Mouse (Mus musculus): ENCODE data around the gene Foxn2. TPM values are rescaled to one million over a fixed set of nuclear protein-coding genes. Genes with fewer than 3 reads are reported as not detected.

Foxn2 gene
- polyA plus RNA-seq (2014; fragmentation: Nextera tagmentation; extraction: Ambion mirVana) = 14.7 and 15.7 TPM in 2 replicates

DNA sequence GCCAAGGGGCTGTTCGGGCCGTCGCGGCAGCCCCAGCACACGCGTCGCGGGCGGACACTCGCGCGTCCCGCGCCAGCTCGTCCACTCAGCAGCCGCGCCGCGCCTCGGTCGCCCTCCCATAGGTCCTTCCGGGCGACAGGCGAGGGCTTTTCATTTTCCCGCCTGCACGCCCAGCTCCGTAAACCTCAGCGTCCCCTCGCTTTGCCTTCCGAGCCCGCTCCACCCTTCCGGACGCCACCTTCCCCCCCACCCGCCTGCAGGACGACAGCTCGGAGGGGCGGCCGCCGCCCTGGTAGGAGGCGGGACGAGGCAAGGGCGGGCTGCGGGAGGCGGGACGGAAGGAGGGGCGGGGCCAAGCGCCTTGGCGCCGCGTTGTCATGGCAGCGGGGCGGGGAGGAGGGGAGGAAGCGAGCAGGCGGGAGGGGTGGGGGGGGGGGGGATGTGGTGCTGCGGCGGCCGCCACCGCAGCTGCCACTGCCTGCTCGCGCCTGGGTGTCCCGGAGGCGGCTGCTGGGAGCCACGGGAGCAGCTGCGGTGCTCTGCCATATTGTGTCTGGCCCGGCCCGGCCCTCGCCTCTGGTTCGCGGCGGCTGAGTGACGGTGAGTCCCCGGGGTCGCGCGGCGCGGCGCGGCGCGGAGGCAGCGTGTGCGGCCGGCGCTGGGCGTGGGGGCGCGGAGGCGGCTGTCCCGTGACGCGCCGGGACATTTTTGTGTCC is at the start of gene Foxn2:
TSS of gene Foxn2 (plus strand) at position 427 of the 716 bp plus-strand sequence.
- H3K27me3 ChIP-seq (ENCODE audit: control insufficient read depth, insufficient read depth, low read length) = no peaks in the 10 kb centered on the region
- H3K4me1 ChIP-seq (ENCODE audit: control insufficient read depth, insufficient read depth, low read length) = no peaks in the 10 kb centered on the region
- no peaks in the 10 kb centered on the region for H3K36me3 ChIP-seq (ENCODE audit: control insufficient read depth, insufficient read depth, low read length)
- H3K9ac ChIP-seq (replicated peaks; ENCODE audit: low read depth, low read length) = peak within 1 kb of the TSS; percentile 96
- peak within 1 kb of the TSS; percentile 90 for H3K27ac ChIP-seq (ENCODE audit: low read length)
- WGBS = under 1% methylated on average over 53 of the region's 93 CpGs
- H3K9me3 ChIP-seq (ENCODE audit: control insufficient read depth, low read depth, low read length) = no peaks in the 10 kb centered on the region
- H3K4me3 ChIP-seq (ENCODE audit: low read depth, low read length) = peak within 1 kb of the TSS; percentile 89
- ATAC-seq (ENCODE audit: insufficient number of reproducible peaks, insufficient read depth, low FRiP score, low read depth) = peak; percentile 91
- peak within 1 kb of the TSS; percentile 45 for H3K4me2 ChIP-seq (replicated peaks; ENCODE audit: low read depth, low read length)

DNA sequence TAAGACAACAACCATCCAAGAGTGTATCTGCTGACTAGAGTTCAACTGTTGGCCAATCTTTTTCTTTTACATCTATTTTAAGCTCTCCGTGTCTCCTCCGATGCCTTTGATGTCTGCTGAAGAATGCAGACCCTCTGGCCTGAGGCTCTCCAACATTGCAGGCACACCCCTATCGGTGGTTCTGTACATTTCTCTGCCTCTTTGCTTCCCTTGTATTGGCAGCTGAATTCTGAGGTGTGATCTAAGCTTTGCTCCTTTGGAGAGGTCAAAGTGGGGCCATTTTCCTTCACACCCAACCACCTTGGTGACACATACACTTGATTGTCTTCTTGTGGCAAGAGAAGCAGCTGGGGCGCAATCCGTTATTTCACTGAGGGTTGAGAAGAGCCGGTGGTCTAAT is 43.0 kb upstream of the Foxn2 start:
- WGBS = 88% methylated on average over 6 of the region's 6 CpGs
- Histone ChIP-seq H3K9ac (replicated peaks; ENCODE audit: low read depth, low read length) (no peak overlapping the region), H3K4me3 (ENCODE audit: low read depth, low read length) (no peak overlapping the region), H3K36me3 (ENCODE audit: control insufficient read depth, insufficient read depth, low read length) (no peaks in the 10 kb centered on the region), H3K27ac (ENCODE audit: low read length) (no peak overlapping the region), H3K27me3 (ENCODE audit: control insufficient read depth, insufficient read depth, low read length) (no peaks in the 10 kb centered on the region), H3K4me2 (replicated peaks; ENCODE audit: low read depth, low read length) (no peak overlapping the region), H3K4me1 (ENCODE audit: control insufficient read depth, insufficient read depth, low read length) (no peaks in the 10 kb centered on the region), H3K9me3 (ENCODE audit: control insufficient read depth, low read depth, low read length) (no peaks in the 10 kb centered on the region)
- ATAC-seq (ENCODE audit: insufficient number of reproducible peaks, insufficient read depth, low FRiP score, low read depth) = no peak

DNA sequence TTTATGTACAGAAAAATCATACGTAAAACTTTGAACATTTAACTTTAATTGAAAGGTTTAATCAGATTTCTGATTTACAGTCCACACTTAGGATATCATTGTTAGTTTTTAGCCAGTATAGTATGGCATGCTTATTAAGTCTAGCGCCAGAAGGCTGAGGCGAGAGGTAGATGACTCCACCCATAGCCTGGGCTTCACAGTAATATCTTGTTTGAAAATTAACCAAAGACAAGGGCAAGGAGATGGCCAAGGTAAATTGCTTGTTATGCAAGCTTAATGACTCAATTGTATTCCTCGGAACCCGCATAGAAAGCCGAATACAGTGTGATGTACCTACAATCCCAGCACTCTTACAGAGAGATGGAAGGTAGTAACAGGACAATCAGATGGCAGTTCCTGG is 42.4 kb upstream of the Foxn2 start:
- no peak overlapping the region for H3K27ac ChIP-seq (ENCODE audit: low read length)
- no peak overlapping the region for H3K4me3 ChIP-seq (ENCODE audit: low read depth, low read length)
- H3K27me3 ChIP-seq (ENCODE audit: control insufficient read depth, insufficient read depth, low read length) = no peaks in the 10 kb centered on the region
- H3K9me3 ChIP-seq (ENCODE audit: control insufficient read depth, low read depth, low read length) = no peaks in the 10 kb centered on the region
- no peak overlapping the region for H3K4me2 ChIP-seq (replicated peaks; ENCODE audit: low read depth, low read length)
- H3K9ac ChIP-seq (replicated peaks; ENCODE audit: low read depth, low read length) = no peak overlapping the region
- WGBS = 91% methylated on average over 6 of the region's 6 CpGs
- no peaks in the 10 kb centered on the region for H3K36me3 ChIP-seq (ENCODE audit: control insufficient read depth, insufficient read depth, low read length)
- ATAC-seq (ENCODE audit: insufficient number of reproducible peaks, insufficient read depth, low FRiP score, low read depth) = no peak
- H3K4me1 ChIP-seq (ENCODE audit: control insufficient read depth, insufficient read depth, low read length) = no peaks in the 10 kb centered on the region

DNA sequence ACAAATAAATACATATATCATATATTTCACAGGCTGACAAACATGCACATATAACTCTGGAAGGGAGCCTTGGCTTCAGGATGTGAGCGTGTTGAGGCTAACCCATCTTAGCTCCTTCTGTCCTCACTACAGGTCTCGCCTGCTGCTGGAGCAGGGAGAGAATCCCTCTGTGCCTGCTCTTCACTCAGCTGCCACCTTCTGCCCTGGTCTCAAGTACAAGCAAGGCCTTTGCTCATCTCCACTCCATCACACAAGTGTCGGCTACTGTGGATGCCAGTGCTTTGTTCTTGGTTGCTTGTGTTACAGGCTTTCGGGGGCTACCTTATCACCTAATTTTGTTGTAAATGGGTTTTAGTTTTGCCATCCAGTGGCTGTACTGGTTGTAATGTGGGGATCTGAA is 41.7 kb upstream of the Foxn2 start:
- H3K27me3 ChIP-seq (ENCODE audit: control insufficient read depth, insufficient read depth, low read length) = no peaks in the 10 kb centered on the region
- H3K9ac ChIP-seq (replicated peaks; ENCODE audit: low read depth, low read length) = no peak overlapping the region
- H3K36me3 ChIP-seq (ENCODE audit: control insufficient read depth, insufficient read depth, low read length) = no peaks in the 10 kb centered on the region
- no peak overlapping the region for H3K27ac ChIP-seq (ENCODE audit: low read length)
- H3K4me1 ChIP-seq (ENCODE audit: control insufficient read depth, insufficient read depth, low read length) = no peaks in the 10 kb centered on the region
- H3K9me3 ChIP-seq (ENCODE audit: control insufficient read depth, low read depth, low read length) = no peaks in the 10 kb centered on the region
- WGBS = 82% methylated on average over 4 of the region's 4 CpGs
- no peak for ATAC-seq (ENCODE audit: insufficient number of reproducible peaks, insufficient read depth, low FRiP score, low read depth)
- H3K4me3 ChIP-seq (ENCODE audit: low read depth, low read length) = no peak overlapping the region
- no peak overlapping the region for H3K4me2 ChIP-seq (replicated peaks; ENCODE audit: low read depth, low read length)

DNA sequence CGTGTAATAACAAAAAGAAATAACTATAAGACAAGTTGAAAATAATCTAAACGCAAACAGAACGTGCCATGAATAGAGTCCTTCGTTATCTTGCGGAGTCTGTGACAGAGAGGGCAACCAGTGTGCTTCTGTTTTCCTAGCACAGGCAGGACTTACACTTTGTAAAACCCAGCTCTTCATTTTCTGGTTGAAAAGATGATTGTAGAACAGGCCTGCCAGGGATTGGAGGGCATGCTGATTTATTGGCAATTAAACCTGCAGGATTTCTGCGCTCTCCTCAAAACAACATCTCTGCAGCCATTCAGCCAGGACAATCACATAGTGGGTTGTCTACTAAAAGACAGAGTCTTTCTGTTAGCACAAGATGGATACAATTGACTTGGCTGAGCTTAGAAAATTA is 40.4 kb upstream of the Foxn2 start:
- Histone ChIP-seq H3K27ac (ENCODE audit: low read length) (no peak overlapping the region), H3K4me2 (replicated peaks; ENCODE audit: low read depth, low read length) (no peak overlapping the region), H3K27me3 (ENCODE audit: control insufficient read depth, insufficient read depth, low read length) (no peaks in the 10 kb centered on the region), H3K36me3 (ENCODE audit: control insufficient read depth, insufficient read depth, low read length) (no peaks in the 10 kb centered on the region), H3K9ac (replicated peaks; ENCODE audit: low read depth, low read length) (no peak overlapping the region), H3K4me3 (ENCODE audit: low read depth, low read length) (no peak overlapping the region), H3K9me3 (ENCODE audit: control insufficient read depth, low read depth, low read length) (no peaks in the 10 kb centered on the region), H3K4me1 (ENCODE audit: control insufficient read depth, insufficient read depth, low read length) (no peaks in the 10 kb centered on the region)
- ATAC-seq (ENCODE audit: insufficient number of reproducible peaks, insufficient read depth, low FRiP score, low read depth) = 0 out of 2 replicates have a peak, but pooled peaks have one; percentile 16
- WGBS = 53% methylated on average over 6 of the region's 6 CpGs

DNA sequence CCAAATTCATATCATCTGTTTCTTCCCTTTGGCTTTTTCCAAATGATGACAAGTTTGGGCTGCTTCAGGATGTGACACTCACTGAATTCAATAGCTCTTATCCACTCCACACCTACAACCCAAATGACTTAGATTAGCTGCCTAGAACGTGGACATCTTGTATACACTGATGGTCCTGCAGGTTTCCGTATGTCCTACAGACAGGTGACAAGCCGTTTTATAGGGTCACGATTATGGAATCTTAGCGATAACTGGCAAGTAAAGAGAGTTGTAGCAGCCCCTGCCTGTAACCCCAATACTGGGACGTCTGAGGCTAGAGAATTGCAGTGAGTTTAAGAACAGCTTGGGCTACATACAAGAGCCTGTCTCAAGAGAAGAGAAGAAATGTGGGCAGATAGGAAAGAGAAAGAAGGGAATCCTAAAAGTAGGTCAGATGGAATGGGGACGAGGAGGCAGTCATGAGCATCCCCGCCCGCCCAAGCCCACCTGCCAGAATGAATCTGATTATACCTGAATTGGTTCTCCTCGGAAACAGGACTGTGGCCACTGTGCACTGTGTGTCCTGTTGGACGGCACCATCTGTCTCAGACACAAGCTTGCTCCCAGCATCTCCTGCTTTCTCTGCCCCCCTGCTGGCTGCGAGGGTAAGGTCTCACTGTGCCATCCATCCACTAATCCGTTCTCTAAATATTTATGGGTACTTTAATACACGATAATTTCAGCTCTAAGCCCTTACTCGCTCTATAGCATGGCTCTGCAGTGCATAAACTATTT is 39.6 kb upstream of the Foxn2 start:
- no peak overlapping the region for H3K27ac ChIP-seq (ENCODE audit: low read length)
- no peak overlapping the region for H3K4me3 ChIP-seq (ENCODE audit: low read depth, low read length)
- no peaks in the 10 kb centered on the region for H3K27me3 ChIP-seq (ENCODE audit: control insufficient read depth, insufficient read depth, low read length)
- H3K4me1 ChIP-seq (ENCODE audit: control insufficient read depth, insufficient read depth, low read length) = no peaks in the 10 kb centered on the region
- no peaks in the 10 kb centered on the region for H3K36me3 ChIP-seq (ENCODE audit: control insufficient read depth, insufficient read depth, low read length)
- 56% methylated on average over 15 of the region's 15 CpGs for WGBS
- H3K9me3 ChIP-seq (ENCODE audit: control insufficient read depth, low read depth, low read length) = no peaks in the 10 kb centered on the region
- no peak overlapping the region for H3K4me2 ChIP-seq (replicated peaks; ENCODE audit: low read depth, low read length)
- H3K9ac ChIP-seq (replicated peaks; ENCODE audit: low read depth, low read length) = no peak overlapping the region
- no peak for ATAC-seq (ENCODE audit: insufficient number of reproducible peaks, insufficient read depth, low FRiP score, low read depth)

DNA sequence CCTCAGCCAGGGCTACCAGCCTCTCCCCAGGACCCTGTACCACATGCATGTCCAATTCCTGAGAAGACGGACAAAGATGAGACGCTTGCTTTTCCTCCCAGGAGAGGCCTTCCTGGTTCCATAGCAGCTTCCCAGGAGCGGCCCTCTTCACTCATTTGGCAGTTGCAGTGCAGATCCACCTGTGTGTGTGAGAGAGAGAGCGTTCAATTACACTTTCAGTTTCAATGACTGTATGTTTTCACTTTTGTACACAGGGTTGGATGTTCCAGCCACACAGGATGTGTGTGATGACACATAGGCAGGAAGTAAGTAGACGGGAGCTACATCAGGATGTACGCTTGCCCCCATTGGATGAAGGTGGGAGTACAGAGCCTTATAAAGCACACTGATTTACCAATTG is 37.2 kb upstream of the Foxn2 start:
- H3K27me3 ChIP-seq (ENCODE audit: control insufficient read depth, insufficient read depth, low read length) = no peaks in the 10 kb centered on the region
- no peaks in the 10 kb centered on the region for H3K9me3 ChIP-seq (ENCODE audit: control insufficient read depth, low read depth, low read length)
- no peaks in the 10 kb centered on the region for H3K4me1 ChIP-seq (ENCODE audit: control insufficient read depth, insufficient read depth, low read length)
- H3K4me2 ChIP-seq (replicated peaks; ENCODE audit: low read depth, low read length) = no peak overlapping the region
- WGBS = 82% methylated on average over 6 of the region's 6 CpGs
- no peaks in the 10 kb centered on the region for H3K36me3 ChIP-seq (ENCODE audit: control insufficient read depth, insufficient read depth, low read length)
- no peak for ATAC-seq (ENCODE audit: insufficient number of reproducible peaks, insufficient read depth, low FRiP score, low read depth)
- no peak overlapping the region for H3K27ac ChIP-seq (ENCODE audit: low read length)
- H3K9ac ChIP-seq (replicated peaks; ENCODE audit: low read depth, low read length) = no peak overlapping the region
- H3K4me3 ChIP-seq (ENCODE audit: low read depth, low read length) = no peak overlapping the region

DNA sequence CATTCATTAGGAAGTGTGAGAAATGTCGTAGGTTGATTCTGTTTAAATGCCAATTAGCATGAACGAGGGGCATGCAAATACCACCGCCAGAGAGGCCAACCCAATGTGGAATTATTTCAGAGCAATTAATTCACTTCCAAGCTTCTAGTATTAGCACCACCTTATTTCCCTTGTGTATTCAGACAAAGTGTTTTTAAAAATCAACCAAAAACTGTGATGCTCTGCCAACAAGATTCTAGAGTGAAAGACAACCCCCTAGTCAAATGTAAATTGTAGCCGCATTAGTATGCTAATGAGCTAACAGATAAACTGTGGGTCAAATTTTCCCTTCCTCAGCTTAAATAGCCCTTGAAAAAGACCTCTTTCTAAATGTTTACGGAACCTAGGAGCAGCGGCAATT is 36.0 kb upstream of the Foxn2 start:
- Histone ChIP-seq H3K27ac (ENCODE audit: low read length) (no peak overlapping the region), H3K4me3 (ENCODE audit: low read depth, low read length) (no peak overlapping the region), H3K36me3 (ENCODE audit: control insufficient read depth, insufficient read depth, low read length) (no peaks in the 10 kb centered on the region), H3K4me2 (replicated peaks; ENCODE audit: low read depth, low read length) (0 out of 2 replicates have a peak overlapping the region, but pooled peaks have one; percentile 24), H3K9ac (replicated peaks; ENCODE audit: low read depth, low read length) (no peak overlapping the region), H3K4me1 (ENCODE audit: control insufficient read depth, insufficient read depth, low read length) (no peaks in the 10 kb centered on the region), H3K9me3 (ENCODE audit: control insufficient read depth, low read depth, low read length) (no peaks in the 10 kb centered on the region), H3K27me3 (ENCODE audit: control insufficient read depth, insufficient read depth, low read length) (no peaks in the 10 kb centered on the region)
- WGBS = 16% methylated on average over 6 of the region's 6 CpGs
- no peak for ATAC-seq (ENCODE audit: insufficient number of reproducible peaks, insufficient read depth, low FRiP score, low read depth)

All from stomach, embryonic 14.5 days (tissue).